Mouse (Mus musculus) kidney, postnatal 0 days (tissue): ENCODE measurements at regions not wholly inside any gene's neighbourhood (a gene's known extent, or its start where the extent isn't known, plus 50 kb on each side); places are given as distances from the start of the nearest gene placed in this dataset.

Experiments used
- ATAC-seq: fragments of 200-750 bp; cut with Nextera tagmentation; replicated peaks from 2 replicates; pipeline ENCODE4 v1.8.0; 2017; ENCODE audit warnings: low read depth, moderate number of reproducible peaks, moderate TSS enrichment, moderate library complexity; ENCODE audit not compliant: low FRiP score
- DNase-seq: peaks from one replicate; pipeline ENCODE4 v3.0.0-alpha.2; 2016; ENCODE audit warnings: low spot score
- H3K27ac ChIP-seq: fragments of 300-500 bp; sonication (generic); 2 replicates; pipeline ENCODE4 v1.5.1; 2014; ENCODE audit warnings: mild to moderate bottlenecking
- H3K27me3 ChIP-seq: fragments of 300-500 bp; sonication (generic); 2 replicates; pipeline ENCODE4 v1.6.1; 2014; ENCODE audit warnings: low read length, mixed read lengths; ENCODE audit not compliant: insufficient read depth
- H3K36me3 ChIP-seq: fragments of 300-500 bp; sonication (generic); 2 replicates; pipeline ENCODE4 v1.6.1; 2014; ENCODE audit warnings: low read length, mixed read lengths; ENCODE audit not compliant: insufficient read depth
- H3K4me1 ChIP-seq: fragments of 300-500 bp; sonication (generic); replicated peaks from 2 replicates; pipeline ENCODE4 v1.6.1; 2014; ENCODE audit warnings: antibody characterized with exemption, low read length, mixed read lengths; ENCODE audit not compliant: insufficient read depth
- H3K4me2 ChIP-seq: fragments of 300-500 bp; sonication (generic); 2 replicates; pipeline ENCODE4 v1.6.1; 2014; ENCODE audit warnings: mild to moderate bottlenecking, low read length, moderate library complexity, mixed read lengths
- H3K4me3 ChIP-seq: fragments of 300-500 bp; sonication (generic); replicated peaks from 2 replicates; pipeline ENCODE4 v1.5.1; 2014; ENCODE audit warnings: low read depth, low read length
- H3K9ac ChIP-seq: fragments of 300-500 bp; sonication (generic); 2 replicates; pipeline ENCODE4 v1.6.1; 2014; ENCODE audit warnings: low read depth, low read length
- H3K9me3 ChIP-seq: fragments of 300-500 bp; sonication (generic); replicated peaks from 2 replicates; pipeline ENCODE4 v1.6.1; 2016; ENCODE audit warnings: low read length, inconsistent platforms, mixed read lengths
- CTCF ChIP-seq: IDR thresholded peaks from 2 replicates; pipeline ENCODE4 v1.5.1; 2016; ENCODE audit warnings: antibody characterized with exemption, low read depth, mild to moderate bottlenecking, moderate library complexity
- whole genome bisulfite sequencing: fragments of 180-500 bp; shearing (Covaris S2); extraction: QIAGEN DNeasy Blood & Tissue Kit; methylation state at CpG from one replicate; pipeline ENCODE4 v1.1.7; 2014; 5-methylcytosine and 5-hydroxymethylcytosine counted together

DNA sequence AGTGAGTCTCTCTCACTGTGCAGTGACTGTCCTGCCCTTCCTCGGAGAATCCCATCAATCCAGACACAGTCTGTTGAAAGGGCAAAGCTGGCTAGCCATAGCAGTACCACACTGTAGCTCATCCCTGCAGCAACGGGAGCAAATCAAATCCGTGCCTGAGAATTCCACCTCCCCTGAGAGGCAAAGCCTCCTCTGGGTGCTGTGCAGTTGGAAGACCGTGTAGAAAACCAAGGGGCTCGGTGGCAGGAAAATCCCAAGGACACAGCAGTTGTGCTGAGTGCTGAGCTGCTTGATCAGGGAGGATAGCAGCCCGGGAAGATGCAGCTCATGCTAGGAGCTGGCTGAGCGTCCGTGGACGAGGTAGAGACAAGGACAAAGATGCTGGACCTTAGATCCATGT, 418.7 kb upstream of the Trpc7 start:
- H3K4me2 ChIP-seq, result no peak overlapping the region
- H3K27ac ChIP-seq, result no peak overlapping the region
- no peak overlapping the region for H3K9ac ChIP-seq
- TF ChIP-seq CTCF, result no peak
- WGBS, result 56% methylated on average over 9 of the region's 9 CpGs
- no peak for DNase-seq
- H3K4me1 ChIP-seq, result no peaks in the 10 kb centered on the region
- H3K9me3 ChIP-seq, result no peaks in the 10 kb centered on the region
- H3K4me3 ChIP-seq, result no peak overlapping the region
- no peak for ATAC-seq
- no peaks in the 10 kb centered on the region for H3K36me3 ChIP-seq
- H3K27me3 ChIP-seq, result no peaks in the 10 kb centered on the region

DNA sequence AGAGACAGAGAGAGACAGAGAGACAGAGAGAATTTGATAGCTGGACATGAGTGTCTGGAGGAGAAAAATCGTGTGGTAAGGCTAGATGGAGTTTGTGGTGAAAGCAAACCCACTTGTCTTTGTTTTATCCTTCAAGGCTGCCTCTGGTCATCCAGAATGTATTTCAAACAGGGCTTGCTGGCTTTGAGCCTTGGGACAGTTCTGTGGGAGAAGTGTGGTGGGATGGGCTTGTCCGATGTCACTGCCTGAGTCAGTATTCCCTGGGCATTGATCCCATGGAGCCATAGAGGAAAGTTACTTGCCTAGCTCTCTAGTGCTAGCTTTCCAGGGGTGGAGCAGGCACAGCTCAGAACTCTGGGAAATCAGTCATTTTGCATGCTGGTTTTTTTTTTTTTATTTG, 417.9 kb upstream of the Trpc7 start:
- no peak overlapping the region for H3K9ac ChIP-seq
- H3K4me2 ChIP-seq, result no peak overlapping the region
- H3K4me3 ChIP-seq, result no peak overlapping the region
- H3K36me3 ChIP-seq, result no peaks in the 10 kb centered on the region
- no peak for TF ChIP-seq CTCF
- ATAC-seq (no peak), DNase-seq (no peak)
- no peaks in the 10 kb centered on the region for H3K9me3 ChIP-seq
- no peak overlapping the region for H3K27ac ChIP-seq
- 34% methylated on average over 2 of the region's 2 CpGs for WGBS
- no peaks in the 10 kb centered on the region for H3K27me3 ChIP-seq
- no peaks in the 10 kb centered on the region for H3K4me1 ChIP-seq

DNA sequence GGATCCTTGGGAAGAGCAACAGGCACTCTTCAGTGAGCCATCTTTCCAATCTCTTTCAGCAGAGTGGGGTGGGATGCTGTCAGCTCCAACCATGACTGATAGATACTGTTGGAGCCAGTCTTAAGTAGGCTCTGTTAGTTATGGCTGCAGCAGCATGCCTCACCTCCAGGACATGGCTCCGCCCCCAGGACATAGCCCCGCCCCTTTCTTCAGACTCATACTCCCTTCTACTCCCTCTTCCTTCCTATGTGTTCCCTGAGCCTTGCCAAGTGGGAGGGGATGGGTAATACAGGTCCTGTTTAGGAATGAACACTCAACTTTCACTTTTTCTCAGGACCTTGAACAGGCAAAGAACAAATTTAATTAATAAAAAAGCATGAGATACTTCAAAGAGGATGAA, 415.4 kb upstream of the Trpc7 start:
- Histone ChIP-seq H3K4me2 (no peak overlapping the region), H3K4me1 (no peaks in the 10 kb centered on the region), H3K27me3 (no peaks in the 10 kb centered on the region), H3K9me3 (no peaks in the 10 kb centered on the region), H3K27ac (no peak overlapping the region), H3K36me3 (no peaks in the 10 kb centered on the region), H3K4me3 (no peak overlapping the region), H3K9ac (no peak overlapping the region)
- no peak for TF ChIP-seq CTCF
- ATAC-seq (no peak), DNase-seq (no peak)
- WGBS, result 70% methylated on average over 2 of the region's 2 CpGs

DNA sequence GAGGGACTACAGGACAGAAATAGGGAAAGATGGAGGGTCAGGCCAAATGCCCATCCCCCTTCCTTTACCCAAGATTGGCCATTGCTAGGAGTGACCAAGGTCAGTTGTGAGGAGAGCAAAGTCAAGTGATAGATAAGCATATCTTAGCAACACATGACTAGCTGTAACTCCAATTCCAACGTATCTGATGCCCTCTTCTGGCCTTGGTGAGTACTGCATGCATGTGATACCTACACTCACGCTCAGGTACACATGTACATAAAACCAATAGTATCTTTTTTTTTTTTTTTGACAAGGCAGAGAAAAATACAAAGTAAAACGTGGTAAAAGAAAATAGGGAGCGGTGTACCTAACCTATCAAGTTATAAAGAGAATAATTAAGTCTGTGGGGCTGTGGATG, 413.8 kb upstream of the Trpc7 start:
- no peaks in the 10 kb centered on the region for H3K4me1 ChIP-seq
- no peak for ATAC-seq
- 85% methylated on average over 4 of the region's 4 CpGs for WGBS
- no peak overlapping the region for H3K9ac ChIP-seq
- H3K4me2 ChIP-seq, result no peak overlapping the region
- no peak for DNase-seq
- TF ChIP-seq CTCF, result peak; percentile 20; the same call in 1 of the 2 replicates
- H3K27me3 ChIP-seq, result no peaks in the 10 kb centered on the region
- no peak overlapping the region for H3K27ac ChIP-seq
- no peak overlapping the region for H3K4me3 ChIP-seq
- H3K9me3 ChIP-seq, result no peaks in the 10 kb centered on the region
- no peaks in the 10 kb centered on the region for H3K36me3 ChIP-seq

DNA sequence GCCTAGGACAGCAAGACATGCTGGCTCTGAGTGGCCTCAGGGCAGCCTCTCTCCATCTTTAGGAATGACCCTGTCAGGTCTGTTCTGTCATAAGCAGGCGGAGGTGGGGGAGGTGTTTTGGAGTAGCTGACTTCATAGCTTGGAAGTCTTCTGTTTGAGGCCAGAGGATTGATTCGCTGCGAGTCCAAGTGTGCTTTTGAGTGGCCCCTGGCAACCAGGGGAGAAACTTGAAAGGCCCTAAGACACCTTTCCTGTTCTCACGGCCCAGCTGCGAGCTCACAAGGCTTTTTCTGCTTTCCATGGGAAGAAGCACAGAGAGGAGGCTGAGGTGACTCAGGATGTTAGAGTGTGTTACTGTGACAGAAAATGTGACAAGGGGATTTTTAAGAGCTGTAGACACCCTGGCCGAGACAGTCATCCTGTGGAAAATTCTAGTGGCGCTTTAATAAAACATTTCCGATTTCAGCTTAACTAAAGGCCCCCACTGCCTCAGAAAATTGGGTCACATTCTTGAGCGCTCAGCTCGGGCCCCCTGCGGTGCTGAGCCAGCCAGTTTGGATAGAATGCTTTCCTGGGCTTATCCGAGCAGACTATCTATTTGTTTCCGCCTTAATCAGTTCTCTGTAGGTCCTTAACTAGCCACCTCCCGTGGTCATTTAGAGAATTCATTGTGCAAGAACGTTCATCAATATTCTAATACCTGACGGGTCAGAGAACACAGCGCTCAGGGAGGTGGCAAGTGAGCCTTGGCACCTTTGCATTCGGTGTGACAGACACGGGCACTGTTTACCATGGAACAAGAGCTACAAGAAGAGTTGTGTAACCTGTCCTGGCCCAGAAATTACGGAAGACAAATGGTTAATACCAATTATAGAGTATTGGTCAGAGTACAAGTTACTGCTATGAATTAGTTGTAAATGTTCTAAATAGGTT, 412.4 kb upstream of the Trpc7 start:
- 53% methylated on average over 20 of the region's 20 CpGs for WGBS
- Histone ChIP-seq H3K9ac (no peak overlapping the region), H3K9me3 (no peaks in the 10 kb centered on the region), H3K27ac (no peak overlapping the region), H3K4me3 (no peak overlapping the region), H3K36me3 (no peaks in the 10 kb centered on the region), H3K27me3 (no peaks in the 10 kb centered on the region), H3K4me2 (no peak overlapping the region), H3K4me1 (no peaks in the 10 kb centered on the region)
- ATAC-seq, result no peak
- DNase-seq, result no peak
- no peak for TF ChIP-seq CTCF

DNA sequence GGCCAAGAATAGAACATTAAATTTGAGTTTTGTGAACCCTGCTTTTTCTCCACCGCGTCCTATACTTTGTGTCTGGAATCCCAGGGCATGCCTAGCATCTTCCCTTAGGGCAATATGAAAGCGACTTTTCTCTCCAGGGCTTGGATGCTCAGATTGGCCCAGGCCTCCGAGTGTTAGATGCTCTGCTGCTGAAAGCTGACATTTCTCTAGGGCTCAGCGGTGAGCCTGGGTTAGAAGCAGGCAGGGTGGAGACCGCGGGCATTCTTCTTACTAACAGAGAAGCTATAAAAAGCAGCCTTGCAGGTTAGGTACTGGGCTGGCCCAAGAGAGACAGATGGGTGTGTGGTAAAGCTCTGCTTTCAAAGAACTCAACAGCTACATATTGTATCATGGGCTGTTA, 409.8 kb upstream of the Trpc7 start:
- Histone ChIP-seq H3K4me1 (no peaks in the 10 kb centered on the region), H3K27me3 (no peaks in the 10 kb centered on the region), H3K9me3 (no peaks in the 10 kb centered on the region), H3K4me2 (no peak overlapping the region), H3K36me3 (no peaks in the 10 kb centered on the region), H3K4me3 (no peak overlapping the region), H3K9ac (no peak overlapping the region), H3K27ac (no peak overlapping the region)
- no peak for TF ChIP-seq CTCF
- 80% methylated on average over 7 of the region's 7 CpGs for WGBS
- DNase-seq (no peak), ATAC-seq (no peak)
